Comparison of ENCODE assay signal across 9 mouse cellular contexts in the genomic region with DNA sequence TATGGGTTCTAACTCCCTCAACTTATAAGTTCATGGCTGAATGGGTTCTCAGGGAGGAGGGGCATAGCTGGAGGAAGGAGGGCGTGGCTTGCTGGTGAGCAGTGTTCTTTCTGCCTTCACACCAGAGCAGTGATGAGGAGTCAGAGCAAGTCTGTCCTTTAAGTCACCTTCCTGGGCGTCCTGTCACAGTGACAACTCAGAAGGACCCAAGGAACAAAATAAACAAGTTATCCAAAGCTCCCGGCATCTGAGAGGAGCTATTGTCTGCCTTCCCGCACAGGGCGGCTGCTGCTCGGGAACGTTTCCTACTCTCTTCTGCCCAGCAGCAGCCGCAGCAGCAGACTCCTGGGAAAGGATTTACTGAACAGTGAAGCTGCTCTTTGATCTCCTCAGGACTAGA. TPM values are rescaled to one million over a fixed set of nuclear protein-coding genes. Genes with fewer than 3 reads are reported as not detected.
A peak's percentile ranks its signal among the peaks of the same experiment; 100 is the strongest.
DNase-seq lines count a peak whose midpoint lies in the region; ATAC-seq and TF ChIP-seq lines count a peak whose summit lies in the region.
"Had no signal": no experiment of that assay in that cellular context is flagged by ENCODE, and none has a peak within 500 bp of the region (broad histone marks: within the 10 kb centered on the region; RNA-seq: fewer than 3 reads in every experiment).

No protein-coding gene starts in this region.

- no peaks in the 10 kb centered on the region for H3K27me3 ChIP-seq in kidney, postnatal 0 days (ENCODE audit: insufficient read depth, low read length)
- H3K27me3 ChIP-seq in embryonic facial prominence, embryonic 14.5 days (replicated peaks; ENCODE audit: control insufficient read depth, insufficient read depth, low read length): no peaks in the 10 kb centered on the region
- no peaks in the 10 kb centered on the region for H3K27me3 ChIP-seq in limb, embryonic 12.5 days

- H3K4me1 ChIP-seq in kidney, postnatal 0 days (replicated peaks; ENCODE audit: insufficient read depth, low read length): 0 out of 2 replicates have a peak, but pooled peaks cover 5% of the 10 kb centered on the region
- H3K4me1 ChIP-seq in embryonic facial prominence, embryonic 14.5 days (ENCODE audit: control insufficient read depth, insufficient read depth, low read length): peaks cover 18% of the 10 kb centered on the region
- H3K4me1 ChIP-seq in limb, embryonic 12.5 days (replicated peaks): peaks cover 45% of the 10 kb centered on the region

- no peaks in the 10 kb centered on the region for H3K36me3 ChIP-seq in kidney, postnatal 0 days (ENCODE audit: insufficient read depth, low read length)
- H3K36me3 ChIP-seq in embryonic facial prominence, embryonic 14.5 days (ENCODE audit: control insufficient read depth, insufficient read depth, low read length): peaks cover 13% of the 10 kb centered on the region
- H3K36me3 ChIP-seq in limb, embryonic 12.5 days: peaks cover 46% of the 10 kb centered on the region

- DNase-seq in kidney, postnatal 0 days (ENCODE audit: low spot score): peak; percentile 62
- no peak for DNase-seq in kidney, postnatal 10 days
- peak; percentile 31 for DNase-seq in embryonic facial prominence, embryonic 14.5 days (ENCODE audit: low spot score)
- peak; percentile 62 for DNase-seq in retina, postnatal 1 day
- DNase-seq in thymus, postnatal 36 days: no peak
- no peak for DNase-seq in cerebellum, postnatal 4 days (ENCODE audit: low spot score in 2 of 2)
- DNase-seq in adrenal gland, adult 18-20 months (ENCODE audit: low spot score in 2 of 2): no peak
- DNase-seq: thymus, postnatal 4 days had no signal

- H3K27ac ChIP-seq in kidney, postnatal 0 days: 0 out of 2 replicates have a peak overlapping the region, but pooled peaks have one; percentile 5
- peak overlapping the region; percentile 49 for H3K27ac ChIP-seq in embryonic facial prominence, embryonic 14.5 days (replicated peaks; ENCODE audit: low read depth, low read length)
- no peak overlapping the region for H3K27ac ChIP-seq in limb, embryonic 12.5 days

- ATAC-seq in kidney, postnatal 0 days (replicated peaks; ENCODE audit: low FRiP score, low read depth): 0 out of 2 replicates have a peak, but pooled peaks have one; percentile 41
- peak; percentile 48; the same call in 1 of the 2 replicates for ATAC-seq in embryonic facial prominence, embryonic 14.5 days (ENCODE audit: low read depth)
- ATAC-seq in limb, embryonic 12.5 days (ENCODE audit: insufficient number of reproducible peaks, insufficient read depth, low FRiP score, low TSS enrichment, low read depth): no peak

- no peak for TF ChIP-seq CTCF in kidney, postnatal 0 days (IDR thresholded peaks at IDR 0.05; ENCODE audit: low read depth)

- WGBS in kidney, postnatal 0 days: 11% methylated on average over 8 of the region's 8 CpGs
- WGBS in embryonic facial prominence, embryonic 14.5 days: 13% methylated on average over 8 of the region's 8 CpGs
- 29% methylated on average over 8 of the region's 8 CpGs for WGBS in limb, embryonic 12.5 days

- H3K9ac ChIP-seq in kidney, postnatal 0 days (ENCODE audit: low read depth, low read length): 0 out of 2 replicates have a peak overlapping the region, but pooled peaks have one; percentile 15
- H3K9ac ChIP-seq in embryonic facial prominence, embryonic 14.5 days (ENCODE audit: low read depth, low read length): peak overlapping the region; percentile 5; the same call in 1 of the 2 replicates
- H3K9ac ChIP-seq in limb, embryonic 12.5 days (replicated peaks): no peak overlapping the region

- H3K4me2 ChIP-seq in kidney, postnatal 0 days (ENCODE audit: low read length): peak overlapping the region; percentile 48
- peak overlapping the region; percentile 44 for H3K4me2 ChIP-seq in embryonic facial prominence, embryonic 14.5 days (ENCODE audit: low read depth, low read length)
- peak overlapping the region; percentile 20; the same call in 1 of the 2 replicates for H3K4me2 ChIP-seq in limb, embryonic 12.5 days

- H3K4me3 ChIP-seq in kidney, postnatal 0 days (replicated peaks; ENCODE audit: low read depth, low read length): peak overlapping the region; percentile 24; the same call in 1 of the 2 replicates
- peak overlapping the region; percentile 20; the same call in 1 of the 2 replicates for H3K4me3 ChIP-seq in embryonic facial prominence, embryonic 14.5 days (ENCODE audit: low read depth, low read length)
- H3K4me3 ChIP-seq in limb, embryonic 12.5 days (replicated peaks): no peak overlapping the region

- no peaks in the 10 kb centered on the region for H3K9me3 ChIP-seq in kidney, postnatal 0 days (replicated peaks; ENCODE audit: low read length)
- no peaks in the 10 kb centered on the region for H3K9me3 ChIP-seq in embryonic facial prominence, embryonic 14.5 days (ENCODE audit: control insufficient read depth, low read length)
- no peaks in the 10 kb centered on the region for H3K9me3 ChIP-seq in limb, embryonic 12.5 days

RNA-seq across cellular contexts. Expression of a gene that starts 34.6 kb away (rescaled TPM):
- polyA plus RNA-seq in kidney, postnatal 0 days (2015; fragmentation: Nextera tagmentation; extraction: Ambion mirVana): 7.0 TPM in 2 replicates
- polyA plus RNA-seq in embryonic facial prominence, embryonic 14.5 days (2014; fragmentation: Nextera tagmentation; extraction: Ambion mirVana): 20.3 and 20.6 TPM in 2 replicates
- 35.2 and 38.2 TPM in 2 replicates for polyA plus RNA-seq in limb, embryonic 12.5 days (2016; fragmentation: Nextera tagmentation; extraction: Ambion mirVana)
- 10 to 100 TPM; 15.3 to 18.5 TPM for total RNA-seq in adrenal gland, adult 18-20 months (2021)

RNA-seq across cellular contexts. Expression of a gene that starts 45.0 kb away (rescaled TPM):
- 1.8 and 2.0 TPM in 2 replicates for polyA plus RNA-seq in kidney, postnatal 0 days (2015; fragmentation: Nextera tagmentation; extraction: Ambion mirVana)
- polyA plus RNA-seq in embryonic facial prominence, embryonic 14.5 days (2014; fragmentation: Nextera tagmentation; extraction: Ambion mirVana): 3.1 and 3.3 TPM in 2 replicates
- 2.8 and 3.2 TPM in 2 replicates for polyA plus RNA-seq in limb, embryonic 12.5 days (2016; fragmentation: Nextera tagmentation; extraction: Ambion mirVana)
- 1 to 10 TPM; 6.2 to 7.3 TPM for total RNA-seq in adrenal gland, adult 18-20 months (2021)

Comparison
In these comparisons a context has a peak if more than half of its experiments do, and no peak if none do; other contexts are left out.
1. DNase-seq: peak in kidney, postnatal 0 days (single experiment), embryonic facial prominence, embryonic 14.5 days (single experiment) and retina, postnatal 1 day (single experiment); none in kidney, postnatal 10 days (single experiment), thymus, postnatal 36 days (0 of 2), cerebellum, postnatal 4 days (0 of 2) and adrenal gland, adult 18-20 months (0 of 2).
2. Peak in every context shown above with its lines, with median percentiles within 50 percentile points of each other: H3K4me2 ChIP-seq.